Mouse (Mus musculus): ENCODE measurements at regions not wholly inside any gene's neighbourhood (a gene's known extent, or its start where the extent isn't known, plus 50 kb on each side); places are given as distances from the start of the nearest gene placed in this dataset.

- no peak for ATAC-seq (ENCODE audit: low FRiP score, low TSS enrichment)
- H3K36me3 ChIP-seq (ENCODE audit: insufficient read depth, low read length), result no peaks in the 10 kb centered on the region
- H3K4me3 ChIP-seq (ENCODE audit: low read length), result no peak overlapping the region
- H3K9me3 ChIP-seq (ENCODE audit: low read length), result no peaks in the 10 kb centered on the region
- H3K4me2 ChIP-seq (replicated peaks; ENCODE audit: low read depth, low read length), result no peak overlapping the region
- 52% methylated on average over 6 of the region's 6 CpGs for WGBS
- H3K27ac ChIP-seq (ENCODE audit: low read length), result no peak overlapping the region
- no peak overlapping the region for H3K9ac ChIP-seq (replicated peaks; ENCODE audit: low read length)
- no peaks in the 10 kb centered on the region for H3K4me1 ChIP-seq (ENCODE audit: insufficient read depth, low read length)
- no peaks in the 10 kb centered on the region for H3K27me3 ChIP-seq (ENCODE audit: insufficient read depth, low read length)
Measured at GRCm38 (mm10) chr4:153294828-153295227, 187.8 kb downstream of the Ajap1 start.

- no peak overlapping the region for H3K27ac ChIP-seq (ENCODE audit: low read length)
- no peaks in the 10 kb centered on the region for H3K36me3 ChIP-seq (ENCODE audit: insufficient read depth, low read length)
- no peaks in the 10 kb centered on the region for H3K27me3 ChIP-seq (ENCODE audit: insufficient read depth, low read length)
- no peaks in the 10 kb centered on the region for H3K9me3 ChIP-seq (ENCODE audit: low read length)
- H3K4me3 ChIP-seq (ENCODE audit: low read length), result no peak overlapping the region
- ATAC-seq (ENCODE audit: low FRiP score, low TSS enrichment), result no peak
- H3K4me2 ChIP-seq (replicated peaks; ENCODE audit: low read depth, low read length), result no peak overlapping the region
- no peak overlapping the region for H3K9ac ChIP-seq (replicated peaks; ENCODE audit: low read length)
- H3K4me1 ChIP-seq (ENCODE audit: insufficient read depth, low read length), result no peaks in the 10 kb centered on the region
- 49% methylated on average over 3 of the region's 3 CpGs for WGBS
Measured at GRCm38 (mm10) chr4:153293137-153293536, 189.5 kb downstream of the Ajap1 start.

GRCm38 (mm10) chr4:153288362-153288761, 194.2 kb downstream of the Ajap1 start:
- H3K27ac ChIP-seq (ENCODE audit: low read length), result no peak overlapping the region
- no peaks in the 10 kb centered on the region for H3K4me1 ChIP-seq (ENCODE audit: insufficient read depth, low read length)
- H3K36me3 ChIP-seq (ENCODE audit: insufficient read depth, low read length), result no peaks in the 10 kb centered on the region
- peaks cover 5% of the 10 kb centered on the region; the same call in 1 of the 2 replicates for H3K9me3 ChIP-seq (ENCODE audit: low read length)
- H3K4me2 ChIP-seq (replicated peaks; ENCODE audit: low read depth, low read length), result no peak overlapping the region
- no peak overlapping the region for H3K4me3 ChIP-seq (ENCODE audit: low read length)
- no peaks in the 10 kb centered on the region for H3K27me3 ChIP-seq (ENCODE audit: insufficient read depth, low read length)
- ATAC-seq (ENCODE audit: low FRiP score, low TSS enrichment), result 0 out of 2 replicates have a peak, but pooled peaks have one; percentile 39
- 16% methylated on average over 8 of the region's 8 CpGs for WGBS
- H3K9ac ChIP-seq (replicated peaks; ENCODE audit: low read length), result no peak overlapping the region

- no peaks in the 10 kb centered on the region for H3K36me3 ChIP-seq (ENCODE audit: insufficient read depth, low read length)
- no peak for ATAC-seq (ENCODE audit: low FRiP score, low TSS enrichment)
- H3K27ac ChIP-seq (ENCODE audit: low read length), result no peak overlapping the region
- WGBS, result 45% methylated on average over 5 of the region's 5 CpGs
- no peak overlapping the region for H3K4me2 ChIP-seq (replicated peaks; ENCODE audit: low read depth, low read length)
- H3K9me3 ChIP-seq (ENCODE audit: low read length), result peaks cover 8% of the 10 kb centered on the region; the same call in 1 of the 2 replicates
- H3K4me1 ChIP-seq (ENCODE audit: insufficient read depth, low read length), result no peaks in the 10 kb centered on the region
- no peak overlapping the region for H3K4me3 ChIP-seq (ENCODE audit: low read length)
- H3K9ac ChIP-seq (replicated peaks; ENCODE audit: low read length), result no peak overlapping the region
- no peaks in the 10 kb centered on the region for H3K27me3 ChIP-seq (ENCODE audit: insufficient read depth, low read length)
Measured at GRCm38 (mm10) chr4:153284209-153284608, 198.4 kb downstream of the Ajap1 start.

GRCm38 (mm10) chr4:153276571-153276970, 206.0 kb downstream of the Ajap1 start:
- Histone ChIP-seq H3K9ac (replicated peaks; ENCODE audit: low read length) (no peak overlapping the region), H3K4me3 (ENCODE audit: low read length) (no peak overlapping the region), H3K9me3 (ENCODE audit: low read length) (no peaks in the 10 kb centered on the region), H3K27me3 (ENCODE audit: insufficient read depth, low read length) (no peaks in the 10 kb centered on the region), H3K36me3 (ENCODE audit: insufficient read depth, low read length) (no peaks in the 10 kb centered on the region), H3K27ac (ENCODE audit: low read length) (no peak overlapping the region), H3K4me1 (ENCODE audit: insufficient read depth, low read length) (no peaks in the 10 kb centered on the region), H3K4me2 (replicated peaks; ENCODE audit: low read depth, low read length) (no peak overlapping the region)
- WGBS, result 65% methylated on average over 5 of the region's 5 CpGs
- no peak for ATAC-seq (ENCODE audit: low FRiP score, low TSS enrichment)

GRCm38 (mm10) chr4:153271376-153271775, 211.2 kb downstream of the Ajap1 start:
- Histone ChIP-seq H3K4me3 (ENCODE audit: low read length) (no peak overlapping the region), H3K27me3 (ENCODE audit: insufficient read depth, low read length) (no peaks in the 10 kb centered on the region), H3K27ac (ENCODE audit: low read length) (no peak overlapping the region), H3K36me3 (ENCODE audit: insufficient read depth, low read length) (no peaks in the 10 kb centered on the region), H3K4me2 (replicated peaks; ENCODE audit: low read depth, low read length) (no peak overlapping the region), H3K9me3 (ENCODE audit: low read length) (no peaks in the 10 kb centered on the region), H3K9ac (replicated peaks; ENCODE audit: low read length) (no peak overlapping the region), H3K4me1 (ENCODE audit: insufficient read depth, low read length) (no peaks in the 10 kb centered on the region)
- WGBS, result 67% methylated on average over 5 of the region's 5 CpGs
- no peak for ATAC-seq (ENCODE audit: low FRiP score, low TSS enrichment)

GRCm38 (mm10) chr4:153263216-153263805, 219.3 kb downstream of the Ajap1 start:
- Histone ChIP-seq H3K4me1 (ENCODE audit: insufficient read depth, low read length) (peaks cover 5% of the 10 kb centered on the region; the same call in 1 of the 2 replicates), H3K27me3 (ENCODE audit: insufficient read depth, low read length) (no peaks in the 10 kb centered on the region), H3K4me2 (replicated peaks; ENCODE audit: low read depth, low read length) (no peak overlapping the region), H3K4me3 (ENCODE audit: low read length) (no peak overlapping the region), H3K9me3 (ENCODE audit: low read length) (no peaks in the 10 kb centered on the region), H3K27ac (ENCODE audit: low read length) (no peak overlapping the region), H3K36me3 (ENCODE audit: insufficient read depth, low read length) (no peaks in the 10 kb centered on the region), H3K9ac (replicated peaks; ENCODE audit: low read length) (no peak overlapping the region)
- WGBS, result 33% methylated on average over 15 of the region's 15 CpGs
- ATAC-seq (ENCODE audit: low FRiP score, low TSS enrichment), result no peak

GRCm38 (mm10) chr4:153260941-153261557, 221.6 kb downstream of the Ajap1 start:
- H3K27ac ChIP-seq (ENCODE audit: low read length), result no peak overlapping the region
- H3K9me3 ChIP-seq (ENCODE audit: low read length), result no peaks in the 10 kb centered on the region
- no peak overlapping the region for H3K4me2 ChIP-seq (replicated peaks; ENCODE audit: low read depth, low read length)
- peaks cover 5% of the 10 kb centered on the region; the same call in 1 of the 2 replicates for H3K4me1 ChIP-seq (ENCODE audit: insufficient read depth, low read length)
- no peak overlapping the region for H3K4me3 ChIP-seq (ENCODE audit: low read length)
- ATAC-seq (ENCODE audit: low FRiP score, low TSS enrichment), result no peak
- no peaks in the 10 kb centered on the region for H3K27me3 ChIP-seq (ENCODE audit: insufficient read depth, low read length)
- WGBS, result 22% methylated on average over 14 of the region's 14 CpGs
- no peaks in the 10 kb centered on the region for H3K36me3 ChIP-seq (ENCODE audit: insufficient read depth, low read length)
- no peak overlapping the region for H3K9ac ChIP-seq (replicated peaks; ENCODE audit: low read length)

GRCm38 (mm10) chr4:153251943-153252342, 230.7 kb downstream of the Ajap1 start:
- Histone ChIP-seq H3K36me3 (ENCODE audit: insufficient read depth, low read length) (no peaks in the 10 kb centered on the region), H3K4me1 (ENCODE audit: insufficient read depth, low read length) (no peaks in the 10 kb centered on the region), H3K27me3 (ENCODE audit: insufficient read depth, low read length) (no peaks in the 10 kb centered on the region), H3K4me2 (replicated peaks; ENCODE audit: low read depth, low read length) (no peak overlapping the region), H3K9ac (replicated peaks; ENCODE audit: low read length) (no peak overlapping the region), H3K27ac (ENCODE audit: low read length) (no peak overlapping the region), H3K9me3 (ENCODE audit: low read length) (no peaks in the 10 kb centered on the region), H3K4me3 (ENCODE audit: low read length) (no peak overlapping the region)
- WGBS, result 59% methylated on average over 3 of the region's 3 CpGs
- no peak for ATAC-seq (ENCODE audit: low FRiP score, low TSS enrichment)

- no peak overlapping the region for H3K27ac ChIP-seq (ENCODE audit: low read length)
- 66% methylated on average over 8 of the region's 8 CpGs for WGBS
- H3K9me3 ChIP-seq (ENCODE audit: low read length), result no peaks in the 10 kb centered on the region
- no peaks in the 10 kb centered on the region for H3K4me1 ChIP-seq (ENCODE audit: insufficient read depth, low read length)
- H3K27me3 ChIP-seq (ENCODE audit: insufficient read depth, low read length), result no peaks in the 10 kb centered on the region
- H3K4me2 ChIP-seq (replicated peaks; ENCODE audit: low read depth, low read length), result no peak overlapping the region
- H3K9ac ChIP-seq (replicated peaks; ENCODE audit: low read length), result no peak overlapping the region
- H3K36me3 ChIP-seq (ENCODE audit: insufficient read depth, low read length), result no peaks in the 10 kb centered on the region
- H3K4me3 ChIP-seq (ENCODE audit: low read length), result no peak overlapping the region
- ATAC-seq (ENCODE audit: low FRiP score, low TSS enrichment), result no peak
Measured at GRCm38 (mm10) chr4:153251311-153251710, 231.3 kb downstream of the Ajap1 start.

Data from kidney, embryonic 16.5 days (tissue).